Mouse (Mus musculus) heart, embryonic 14.5 days (tissue): ENCODE data around the gene Nbas. TPM values are rescaled to one million over a fixed set of nuclear protein-coding genes. Genes with fewer than 3 reads are reported as not detected.

Experiments
- ATAC-seq: fragments of 200-750 bp; cut with Nextera tagmentation; 2 replicates; pipeline ENCODE4 v1.8.0; 2017; ENCODE audit warnings: low read depth, moderate TSS enrichment; ENCODE audit not compliant: insufficient number of reproducible peaks, insufficient read depth, low FRiP score
- H3K27ac ChIP-seq, 2 experiments: fragments of 200-500 bp in 1 of 2; fragments of 300-500 bp in 1 of 2; sonication (generic) in 1 of 2; replicated peaks in 1 of 2; 2 replicates each; pipeline ENCODE4 v1.5.1; 2012 to 2014; ENCODE audit warnings: low read depth in 2 of 2, low read length in 2 of 2, control low read depth in 1 of 2, mild to moderate bottlenecking in 1 of 2, mixed read lengths in 1 of 2; ENCODE audit not compliant: control insufficient read depth in 1 of 2, insufficient read depth in 1 of 2
- H3K27me3 ChIP-seq: fragments of 300-500 bp; sonication (generic); 2 replicates; pipeline ENCODE4 v1.6.1; 2014; ENCODE audit warnings: mild to moderate bottlenecking, low read length, control low read depth; ENCODE audit not compliant: control insufficient read depth, insufficient read depth
- H3K36me3 ChIP-seq: fragments of 300-500 bp; sonication (generic); 2 replicates; pipeline ENCODE4 v1.6.1; 2014; ENCODE audit warnings: mild to moderate bottlenecking, control low read depth, low read length, mixed read lengths; ENCODE audit not compliant: control insufficient read depth, insufficient read depth
- H3K4me1 ChIP-seq, 2 experiments: fragments of 200-500 bp in 1 of 2; fragments of 300-500 bp in 1 of 2; sonication (generic) in 1 of 2; 2 replicates each; pipeline ENCODE4 v1.6.1; 2012 to 2014; ENCODE audit warnings: low read length in 2 of 2, control low read depth in 1 of 2, mixed read lengths in 1 of 2; ENCODE audit not compliant: control insufficient read depth in 2 of 2, insufficient read depth in 2 of 2
- H3K4me2 ChIP-seq: fragments of 300-500 bp; sonication (generic); 2 replicates; pipeline ENCODE4 v1.6.1; 2014; ENCODE audit warnings: mild to moderate bottlenecking, low read length
- H3K4me3 ChIP-seq, 2 experiments: fragments of 200-500 bp in 1 of 2; fragments of 300-500 bp in 1 of 2; sonication (generic) in 1 of 2; 2 replicates each; pipeline ENCODE4 v1.5.1; 2012 to 2014; ENCODE audit warnings: low read length in 2 of 2, mild to moderate bottlenecking in 2 of 2, control low read depth in 1 of 2, low read depth in 1 of 2, moderate library complexity in 1 of 2; ENCODE audit not compliant: control insufficient read depth in 1 of 2, insufficient read depth in 1 of 2
- H3K9ac ChIP-seq: fragments of 300-500 bp; sonication (generic); 2 replicates; pipeline ENCODE4 v1.6.1; 2014; ENCODE audit warnings: mild to moderate bottlenecking, low read length
- H3K9me3 ChIP-seq: fragments of 300-500 bp; sonication (generic); 2 replicates; pipeline ENCODE4 v1.6.1; 2016; ENCODE audit warnings: low read length, control low read depth; ENCODE audit not compliant: control insufficient read depth
- WGBS: fragments of 180-500 bp; shearing (Covaris S2); extraction: QIAGEN DNeasy Blood & Tissue Kit; methylation state at CpG from one replicate; pipeline ENCODE4 v1.1.7; 2014; 5-methylcytosine and 5-hydroxymethylcytosine counted together
- polyA plus RNA-seq: library from polyadenylated mRNA; unstranded; fragments of >200 nt; fragmentation: Nextera tagmentation; extraction: Ambion mirVana; gene quantifications from 2 replicates; pipeline ENCODE4 v1.2.1, GENCODE M21; 2014

Nbas gene
- polyA plus RNA-seq, 1 experiment from 2014 or later: 9.5 TPM

GRCm38 (mm10) chr12:13486278-13486677, 217.3 kb downstream of the Nbas start:
- Histone ChIP-seq H3K9ac (no peak overlapping the region), H3K27ac (no peak overlapping the region), H3K36me3 (peaks cover 6% of the 10 kb centered on the region; the same call in 1 of the 2 replicates), H3K4me1 (no peaks in the 10 kb centered on the region), H3K27me3 (no peaks in the 10 kb centered on the region), H3K4me2 (no peak overlapping the region), H3K9me3 (no peaks in the 10 kb centered on the region), H3K4me3 (no peak overlapping the region)
- WGBS: 90% methylated on average over 3 of the region's 3 CpGs
- ATAC-seq: no peak

- H3K4me2 ChIP-seq: no peak overlapping the region
- ATAC-seq: no peak
- no peak overlapping the region for H3K9ac ChIP-seq
- H3K4me1 ChIP-seq: 0 out of 4 replicates have a peak, but pooled peaks cover 0 to 4% of the 10 kb centered on the region in 2 experiments
- no peaks in the 10 kb centered on the region for H3K27me3 ChIP-seq
- H3K9me3 ChIP-seq: no peaks in the 10 kb centered on the region
- H3K4me3 ChIP-seq: no peak overlapping the region
- no peaks in the 10 kb centered on the region for H3K36me3 ChIP-seq
- 76% methylated on average over 6 of the region's 6 CpGs for WGBS
- H3K27ac ChIP-seq: no peak overlapping the region
Measured at GRCm38 (mm10) chr12:13497211-13497610, 228.3 kb downstream of the Nbas start.

GRCm38 (mm10) chr12:13499237-13499889, 230.4 kb downstream of the Nbas start:
- no peak overlapping the region for H3K4me2 ChIP-seq
- no peaks in the 10 kb centered on the region for H3K36me3 ChIP-seq
- no peak for ATAC-seq
- no peak overlapping the region for H3K27ac ChIP-seq
- 0 out of 4 replicates have a peak, but pooled peaks cover 0 to 4% of the 10 kb centered on the region in 2 experiments for H3K4me1 ChIP-seq
- H3K4me3 ChIP-seq: no peak overlapping the region
- no peaks in the 10 kb centered on the region for H3K27me3 ChIP-seq
- no peaks in the 10 kb centered on the region for H3K9me3 ChIP-seq
- no peak overlapping the region for H3K9ac ChIP-seq
- 76% methylated on average over 10 of the region's 10 CpGs for WGBS

DNA sequence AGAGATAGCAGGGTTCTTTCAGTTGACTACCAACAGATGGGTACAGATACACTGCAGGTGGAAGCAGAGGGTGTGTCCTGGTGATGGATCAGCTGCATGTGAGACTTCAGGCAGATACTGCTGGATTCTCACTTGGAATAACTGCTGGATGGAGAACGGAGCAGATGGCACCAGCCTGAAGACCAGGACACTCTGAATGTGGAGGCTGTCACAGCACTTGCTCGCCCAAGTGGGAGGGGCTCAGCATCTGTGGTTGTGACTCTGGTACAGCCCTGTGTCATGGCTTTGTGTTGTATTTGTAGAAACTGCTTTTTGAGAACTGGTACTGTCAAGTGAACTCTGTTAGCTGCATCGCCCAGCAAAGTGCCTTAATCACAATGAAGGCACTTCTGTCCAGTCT, 231.3 kb downstream of the Nbas start:
- no peak overlapping the region for H3K9ac ChIP-seq
- ATAC-seq: no peak
- no peaks in the 10 kb centered on the region for H3K36me3 ChIP-seq
- no peak overlapping the region for H3K27ac ChIP-seq
- H3K4me2 ChIP-seq: no peak overlapping the region
- no peak overlapping the region for H3K4me3 ChIP-seq
- 86% methylated on average over 3 of the region's 3 CpGs for WGBS
- H3K9me3 ChIP-seq: no peaks in the 10 kb centered on the region
- H3K27me3 ChIP-seq: no peaks in the 10 kb centered on the region
- 0 out of 4 replicates have a peak, but pooled peaks cover 0 to 4% of the 10 kb centered on the region in 2 experiments for H3K4me1 ChIP-seq

DNA sequence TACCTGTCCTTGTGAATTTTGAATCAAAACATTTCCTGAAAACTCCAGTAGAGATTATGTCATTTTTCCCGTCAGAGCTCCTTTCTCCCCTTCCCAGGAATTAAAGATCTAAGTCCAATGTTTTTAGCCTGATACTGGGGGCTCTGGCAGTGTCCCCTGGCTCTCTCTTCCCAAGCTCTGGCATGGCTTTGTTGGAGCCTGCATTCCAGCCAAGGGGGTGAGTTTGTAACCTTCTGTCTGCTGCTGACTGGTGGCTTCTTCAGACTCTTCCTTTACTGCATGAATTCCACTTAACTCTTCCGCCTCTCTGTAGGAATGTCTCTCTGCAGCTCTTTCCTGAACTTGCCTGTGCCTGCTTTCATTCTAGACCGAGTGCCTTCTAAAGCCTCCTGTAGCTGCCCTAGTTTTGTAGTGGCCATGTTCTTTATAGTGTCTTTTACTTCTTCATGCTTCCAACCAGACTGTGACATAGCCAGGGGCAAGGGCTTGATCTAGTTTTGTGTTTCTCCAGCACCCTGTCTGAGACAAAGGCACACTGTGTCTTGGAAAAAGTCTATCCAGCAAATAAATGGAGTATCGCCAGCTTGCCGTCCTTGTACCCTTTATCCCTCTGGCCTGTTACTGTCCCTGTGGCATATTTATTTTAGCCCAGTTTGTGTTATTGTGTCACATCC, 236.0 kb downstream of the Nbas start:
- Histone ChIP-seq H3K4me3 (no peak overlapping the region), H3K27me3 (no peaks in the 10 kb centered on the region), H3K9me3 (no peaks in the 10 kb centered on the region), H3K36me3 (no peaks in the 10 kb centered on the region), H3K27ac (no peak overlapping the region), H3K4me2 (no peak overlapping the region), H3K9ac (no peak overlapping the region), H3K4me1 (no peaks in the 10 kb centered on the region)
- no peak for ATAC-seq
- WGBS: 64% methylated on average over 5 of the region's 5 CpGs

DNA sequence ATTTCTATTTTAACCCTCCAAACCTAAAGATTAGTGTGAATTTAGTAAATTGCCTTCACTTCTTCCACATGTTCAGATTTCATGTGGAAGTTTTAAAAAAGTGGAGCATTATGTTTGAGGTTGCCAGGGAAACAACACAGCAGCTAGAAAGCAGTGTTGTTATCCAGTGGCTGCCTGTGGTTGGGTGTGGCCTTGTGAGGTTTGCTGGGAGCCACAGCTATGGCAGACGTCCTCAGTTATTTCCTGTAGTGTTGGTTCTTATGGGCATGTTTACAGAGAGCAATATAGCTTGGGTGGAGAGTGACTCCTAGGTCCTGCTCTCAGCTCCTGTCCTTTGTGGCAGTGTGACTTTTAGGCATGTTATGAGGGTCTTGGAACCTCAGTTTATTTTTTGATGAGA, 249.1 kb downstream of the Nbas start:
- Histone ChIP-seq H3K9me3 (no peaks in the 10 kb centered on the region), H3K27me3 (no peaks in the 10 kb centered on the region), H3K4me2 (no peak overlapping the region), H3K9ac (no peak overlapping the region), H3K4me3 (no peak overlapping the region), H3K4me1 (no peaks in the 10 kb centered on the region), H3K36me3 (peaks cover 18% of the 10 kb centered on the region; the same call in 1 of the 2 replicates), H3K27ac (no peak overlapping the region)
- no peak for ATAC-seq
- WGBS: 23% methylated on average over 1 of the region's 1 CpGs

DNA sequence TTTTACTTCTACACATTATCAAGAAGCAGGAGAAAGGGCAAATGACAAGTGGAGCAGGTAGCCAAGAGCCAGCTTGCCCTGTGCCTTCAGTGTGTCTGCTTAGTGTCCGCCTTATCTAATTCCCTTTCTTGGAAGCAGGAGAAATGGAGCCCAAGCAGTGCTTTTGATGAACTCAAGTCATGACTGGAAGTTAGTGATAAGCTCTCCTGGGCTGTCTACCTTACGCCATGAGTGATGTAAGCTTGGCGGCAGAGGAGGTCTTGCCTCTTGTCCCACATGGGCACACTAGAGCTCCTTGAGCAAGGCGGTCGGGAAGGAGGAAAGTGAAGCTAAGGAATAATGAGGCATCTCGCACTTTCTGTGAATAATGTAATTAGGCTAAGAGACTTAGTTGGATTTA, 250.5 kb downstream of the Nbas start:
- 67% methylated on average over 6 of the region's 6 CpGs for WGBS
- Histone ChIP-seq H3K36me3 (peaks cover 18% of the 10 kb centered on the region; the same call in 1 of the 2 replicates), H3K27me3 (no peaks in the 10 kb centered on the region), H3K4me1 (no peaks in the 10 kb centered on the region), H3K9ac (no peak overlapping the region), H3K9me3 (no peaks in the 10 kb centered on the region), H3K4me2 (no peak overlapping the region), H3K4me3 (no peak overlapping the region), H3K27ac (no peak overlapping the region)
- no peak for ATAC-seq
